Mouse (Mus musculus): ENCODE results near the gene Rcor1.
A peak's percentile ranks its signal among the peaks of the same experiment; 100 is the strongest.

Gene Rcor1

GRCm38 (mm10) chr12:111135953-111136352, 96.8 kb downstream of the Rcor1 start:
- no peak for DNase-seq

GRCm38 (mm10) chr12:111137079-111137478, 97.9 kb downstream of the Rcor1 start:
- no peak for DNase-seq

DNA sequence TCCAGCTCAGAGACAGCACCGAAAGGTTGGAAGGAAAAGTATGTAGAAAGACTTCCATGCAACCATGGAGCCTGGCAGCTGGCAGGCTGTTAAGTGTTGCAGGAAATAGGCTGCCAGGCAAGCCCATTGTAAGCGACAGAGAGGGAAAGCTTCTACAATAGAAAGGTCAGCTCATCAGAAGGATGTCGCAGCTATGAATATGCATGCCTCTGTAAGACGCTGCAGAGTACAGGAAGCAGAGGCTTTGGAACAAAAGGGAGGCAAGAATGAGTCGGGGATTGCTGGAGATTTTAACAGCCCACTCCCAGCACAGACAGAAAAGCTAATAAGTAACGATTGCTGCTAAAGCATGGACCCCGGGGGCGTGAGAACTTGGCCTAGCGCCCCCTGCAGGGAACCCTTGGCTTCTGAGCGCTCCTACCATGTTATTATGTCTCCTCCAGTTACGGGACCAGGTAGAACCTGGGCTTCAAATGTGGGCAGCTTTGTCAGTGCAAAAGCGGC, 103.9 kb downstream of the Rcor1 start:
- peak; percentile 60 for DNase-seq

GRCm38 (mm10) chr12:111143509-111144063, 104.4 kb downstream of the Rcor1 start:
- no peak for DNase-seq

GRCm38 (mm10) chr12:111144598-111144997, 105.4 kb downstream of the Rcor1 start:
- no peak for DNase-seq

DNA sequence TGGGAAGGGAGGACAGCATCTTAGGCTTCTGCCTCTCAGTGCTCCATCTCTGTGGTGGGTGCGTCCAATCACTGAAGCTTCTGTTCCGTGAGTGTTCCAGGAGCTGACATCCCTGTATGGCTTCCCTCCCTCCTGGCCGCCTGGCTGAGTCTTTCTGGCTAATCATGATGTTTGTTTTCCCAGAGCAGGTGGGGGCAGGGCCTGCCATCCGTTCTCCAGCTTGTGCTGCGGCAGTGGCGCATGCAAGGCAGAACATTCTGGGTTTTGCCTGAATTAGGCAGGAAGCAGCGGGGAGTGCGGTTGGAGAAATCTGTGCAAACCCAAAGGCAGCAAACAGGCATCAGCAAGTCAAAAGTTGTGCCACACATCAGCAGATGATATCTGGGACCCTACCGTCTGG, 106.1 kb downstream of the Rcor1 start:
- DNase-seq, result peak; percentile 45

- DNase-seq, result no peak
These were observed 110.5 kb downstream of the Rcor1 start for GRCm38 (mm10) chr12:111149495-111150235.

GRCm38 (mm10) chr12:111150236-111150596, 111.1 kb downstream of the Rcor1 start:
- DNase-seq, result no peak

DNA sequence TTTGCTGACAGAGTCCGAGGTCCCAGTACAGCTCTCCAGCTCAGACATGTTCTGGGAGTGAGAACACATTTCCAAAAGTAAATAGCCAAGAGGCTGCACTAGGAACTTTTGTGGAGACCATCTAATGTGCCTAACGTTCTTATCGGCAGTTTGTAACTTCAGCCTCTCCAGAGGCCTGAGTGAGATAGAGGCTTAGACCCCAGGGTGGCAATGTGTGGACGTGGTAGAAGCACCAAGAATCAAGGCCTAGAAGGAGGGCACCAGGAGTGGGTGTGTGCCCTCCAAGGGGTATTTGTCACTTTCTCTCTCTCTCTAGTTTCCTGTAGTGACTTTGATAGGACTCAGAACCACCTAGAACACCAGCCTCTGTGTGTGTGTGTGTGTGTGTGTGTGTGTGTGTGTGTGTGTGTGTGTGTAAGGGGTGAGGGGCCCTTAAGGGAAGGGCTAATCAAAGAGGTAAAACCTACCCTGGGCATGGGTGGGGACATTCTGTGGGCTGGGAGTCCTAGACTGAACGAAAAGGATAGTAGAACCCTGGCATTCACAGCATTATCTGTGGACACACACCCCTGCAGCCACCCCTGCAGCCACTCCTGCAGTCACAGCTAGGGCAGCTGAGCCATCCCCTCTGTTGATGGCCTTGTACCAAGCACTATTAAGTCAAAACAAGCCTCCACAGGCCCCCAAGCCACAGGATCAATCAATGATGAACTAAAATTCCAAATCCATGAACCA, 112.4 kb downstream of the Rcor1 start:
- DNase-seq, result no peak

GRCm38 (mm10) chr12:111152579-111152978, 113.4 kb downstream of the Rcor1 start:
- no peak for DNase-seq

GRCm38 (mm10) chr12:111152981-111153710, 114.0 kb downstream of the Rcor1 start:
- DNase-seq, result no peak

GRCm38 (mm10) chr12:111153946-111154345, 114.8 kb downstream of the Rcor1 start:
- no peak for DNase-seq

- no peak for DNase-seq
These were observed 115.5 kb downstream of the Rcor1 start for GRCm38 (mm10) chr12:111154641-111155040.

GRCm38 (mm10) chr12:111155756-111156155, 116.6 kb downstream of the Rcor1 start:
- no peak for DNase-seq

DNA sequence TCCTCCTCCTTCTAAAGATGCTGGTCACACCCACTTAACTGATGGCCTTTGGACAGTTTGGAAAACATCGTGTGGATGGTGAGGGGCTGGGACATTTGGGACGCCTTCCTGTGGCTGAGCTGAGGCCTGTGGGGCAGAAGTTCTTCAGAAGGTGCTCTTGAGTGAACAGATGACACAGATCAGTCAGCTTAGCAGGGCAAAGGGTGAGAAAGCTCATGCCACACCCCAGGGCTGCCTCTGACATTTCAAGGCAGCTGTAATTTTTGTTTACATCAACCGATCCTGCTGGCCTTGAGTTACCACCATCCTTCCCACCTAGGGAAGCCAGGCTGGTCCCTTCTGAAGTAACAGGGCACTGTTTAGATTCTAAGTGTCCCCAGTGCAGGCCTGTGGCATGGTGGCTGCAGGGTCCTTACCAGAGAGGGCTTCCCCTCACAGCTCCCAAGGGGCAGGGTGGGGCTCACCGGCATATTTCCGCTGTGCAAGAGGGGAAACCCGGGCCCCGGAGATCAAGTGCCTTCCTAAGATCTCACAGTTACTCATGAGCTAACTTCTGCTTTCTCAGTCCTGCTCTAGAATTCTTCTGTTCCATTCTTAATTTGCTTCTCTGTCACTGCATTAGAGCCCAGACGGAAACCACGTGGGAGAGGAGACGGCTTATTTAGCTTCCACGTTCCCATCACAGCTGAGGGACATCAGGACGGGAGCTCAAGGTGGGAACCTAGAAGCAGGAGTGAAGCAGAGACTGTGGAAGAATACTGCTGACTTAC, 120.7 kb downstream of the Rcor1 start:
- DNase-seq, result no peak

DNA sequence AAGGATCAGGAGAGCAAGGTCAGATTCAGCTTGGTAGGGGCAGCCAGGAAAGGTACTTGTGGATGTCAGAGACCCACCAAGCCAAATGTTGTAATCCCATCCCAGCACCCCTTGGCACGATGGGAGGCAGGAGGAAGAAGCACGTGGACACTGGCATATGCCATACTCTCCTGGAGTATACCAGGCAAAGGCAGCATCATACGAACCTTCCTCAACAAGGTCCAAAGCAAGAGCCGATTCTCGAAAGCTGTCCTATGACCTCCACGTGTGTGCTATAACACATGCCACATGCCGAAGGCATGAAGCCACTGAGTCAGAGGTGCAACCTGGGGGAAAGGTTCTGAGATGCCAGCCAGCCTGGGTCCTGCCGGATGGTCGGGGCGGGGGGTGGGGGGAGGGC, 121.7 kb downstream of the Rcor1 start:
- no peak for DNase-seq

DNA sequence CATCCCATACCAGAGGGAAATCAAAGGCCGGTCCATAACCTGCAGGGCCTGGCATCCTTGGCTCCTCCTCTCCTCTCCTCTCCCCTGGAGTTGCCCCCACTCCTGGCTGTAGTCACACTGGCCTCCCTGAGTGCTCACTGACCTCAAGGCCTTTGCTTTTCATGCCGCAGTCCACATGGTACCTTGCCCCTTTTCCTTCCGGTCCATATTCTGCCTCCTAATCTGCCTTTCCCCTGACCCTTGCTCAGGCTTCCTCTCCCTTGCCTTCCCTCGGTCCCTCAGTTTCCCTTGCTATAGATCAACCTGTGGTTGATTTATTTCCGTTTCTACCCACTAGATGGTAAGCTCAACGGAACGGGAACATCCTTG, 122.8 kb downstream of the Rcor1 start:
- DNase-seq, result no peak

DNA sequence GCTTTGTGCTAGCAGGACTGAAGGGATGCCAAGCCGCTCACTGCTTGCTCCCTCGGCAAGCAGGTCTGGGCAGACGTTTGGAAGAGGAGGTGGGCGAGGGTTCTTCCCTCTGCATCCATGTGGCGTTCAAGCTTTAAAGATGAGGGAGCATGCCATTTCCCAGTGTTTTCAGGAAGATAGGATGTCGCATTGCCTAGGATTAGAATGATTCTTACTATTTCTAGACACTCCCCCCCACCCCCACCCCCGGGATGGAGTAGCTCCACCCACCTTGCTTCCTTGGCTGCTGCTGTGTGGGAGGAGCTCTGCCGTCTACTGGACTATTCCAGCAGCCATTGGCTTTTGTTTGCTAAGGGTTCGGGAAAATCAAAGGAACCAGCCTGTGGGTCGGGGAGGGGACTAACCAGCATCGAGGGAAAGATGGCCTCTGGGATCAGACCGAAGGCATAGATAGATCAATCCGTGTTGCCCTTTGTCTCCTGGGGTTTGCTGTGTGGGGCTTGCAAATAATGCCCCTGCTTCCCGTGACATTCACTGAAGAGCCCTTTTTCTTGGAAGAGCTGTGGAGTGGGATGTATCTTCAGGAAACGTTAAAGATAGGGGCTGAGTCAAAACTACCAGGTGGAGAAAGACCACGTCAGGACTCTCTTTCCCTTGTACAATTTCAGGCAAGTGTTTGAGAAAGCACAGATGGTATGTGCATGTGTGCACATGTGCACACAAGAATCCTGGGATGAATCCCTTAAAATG, 123.3 kb downstream of the Rcor1 start:
- DNase-seq, result peak; percentile 88

GRCm38 (mm10) chr12:111164310-111164751, 125.2 kb downstream of the Rcor1 start:
- peak; percentile 97 for DNase-seq

DNA sequence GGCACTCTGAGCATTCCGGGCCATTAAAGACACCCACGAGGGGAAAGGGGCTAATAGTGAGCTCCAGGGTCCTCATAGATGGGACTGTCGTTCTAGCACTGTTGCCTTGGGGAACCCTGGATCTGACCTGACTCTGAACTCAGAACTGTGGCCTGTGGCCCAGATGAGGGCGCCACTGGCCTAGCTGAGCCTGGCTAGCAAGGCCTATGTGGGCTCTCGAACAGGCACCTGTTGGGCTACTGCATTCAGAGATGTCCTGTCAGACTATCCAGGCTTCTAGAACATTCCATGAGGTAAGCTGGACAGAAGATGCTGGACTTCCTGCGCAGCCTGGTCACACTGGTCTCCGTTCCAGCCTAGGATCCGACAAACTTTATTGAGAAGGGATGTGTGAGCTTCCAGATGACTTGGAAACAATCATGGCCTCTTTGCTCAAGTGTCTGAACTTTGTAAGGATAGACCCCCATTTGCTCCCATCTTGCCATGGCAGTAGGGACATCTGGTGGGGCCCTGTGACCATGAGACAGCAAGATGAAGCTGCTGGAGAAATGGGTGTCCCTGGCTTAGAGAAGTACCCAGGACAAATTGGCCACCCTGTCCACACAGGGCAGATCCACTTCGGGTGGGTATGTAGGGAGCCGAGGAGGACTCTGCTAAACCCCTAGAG, 126.1 kb downstream of the Rcor1 start:
- DNase-seq, result peak; percentile 60
